Mouse (Mus musculus) embryonic facial prominence, embryonic 14.5 days (tissue): ENCODE measurements around the gene Dcakd. TPM values are rescaled to one million over a fixed set of nuclear protein-coding genes. Genes with fewer than 3 reads are reported as not detected.
A peak's percentile ranks its signal among the peaks of the same experiment; 100 is the strongest.
"Not testable (repeated sequence)": the region's sequence is repeated elsewhere in the genome, so short reads cannot be mapped to it uniquely, and the experiment has no call there.

Experiments used
- ATAC-seq: fragments of 200-750 bp; cut with Nextera tagmentation; 2 replicates; pipeline ENCODE4 v1.8.0; 2017; ENCODE audit warnings: low read depth, moderate number of reproducible peaks, moderate TSS enrichment
- DNase-seq: peaks from one replicate; pipeline ENCODE4 v3.0.0-alpha.2; 2015; ENCODE audit warnings: low spot score
- H3K27ac ChIP-seq: fragments of 300-500 bp; sonication (generic); replicated peaks from 2 replicates; pipeline ENCODE4 v1.5.1; 2014; ENCODE audit warnings: low read depth, mild to moderate bottlenecking, low read length, moderate library complexity
- H3K27me3 ChIP-seq: fragments of 300-500 bp; sonication (generic); replicated peaks from 2 replicates; pipeline ENCODE4 v1.6.1; 2014; ENCODE audit warnings: low read length; ENCODE audit not compliant: control insufficient read depth, insufficient read depth
- H3K36me3 ChIP-seq: fragments of 300-500 bp; sonication (generic); 2 replicates; pipeline ENCODE4 v1.6.1; 2014; ENCODE audit warnings: low read length, mixed read lengths; ENCODE audit not compliant: control insufficient read depth, insufficient read depth
- H3K4me1 ChIP-seq: fragments of 300-500 bp; sonication (generic); 2 replicates; pipeline ENCODE4 v1.6.1; 2014; ENCODE audit warnings: antibody characterized with exemption, low read length; ENCODE audit not compliant: control insufficient read depth, insufficient read depth
- H3K4me2 ChIP-seq: fragments of 300-500 bp; sonication (generic); 2 replicates; pipeline ENCODE4 v1.6.1; 2014; ENCODE audit warnings: low read depth, mild to moderate bottlenecking, low read length, moderate library complexity, mixed read lengths
- H3K4me3 ChIP-seq: fragments of 300-500 bp; sonication (generic); 2 replicates; pipeline ENCODE4 v1.5.1; 2014; ENCODE audit warnings: low read depth, mild to moderate bottlenecking, low read length
- H3K9ac ChIP-seq: fragments of 300-500 bp; sonication (generic); 2 replicates; pipeline ENCODE4 v1.6.1; 2014; ENCODE audit warnings: low read depth, mild to moderate bottlenecking, low read length, moderate library complexity, mixed read lengths
- H3K9me3 ChIP-seq: fragments of 300-500 bp; sonication (generic); 2 replicates; pipeline ENCODE4 v1.6.1; 2016; ENCODE audit warnings: low read length; ENCODE audit not compliant: control insufficient read depth
- WGBS: fragments of 180-500 bp; shearing (Covaris S2); extraction: QIAGEN DNeasy Blood & Tissue Kit; methylation state at CpG from one replicate; pipeline ENCODE4 v1.1.7; 2014; 5-methylcytosine and 5-hydroxymethylcytosine counted together
- polyA plus RNA-seq: library from polyadenylated mRNA; unstranded; fragments of >200 nt; fragmentation: Nextera tagmentation; extraction: Ambion mirVana; gene quantifications from 2 replicates; pipeline ENCODE4 v1.2.1, GENCODE M21; 2014

Dcakd gene
- polyA plus RNA-seq, 1 experiment from 2014 or later = 138 TPM

DNA sequence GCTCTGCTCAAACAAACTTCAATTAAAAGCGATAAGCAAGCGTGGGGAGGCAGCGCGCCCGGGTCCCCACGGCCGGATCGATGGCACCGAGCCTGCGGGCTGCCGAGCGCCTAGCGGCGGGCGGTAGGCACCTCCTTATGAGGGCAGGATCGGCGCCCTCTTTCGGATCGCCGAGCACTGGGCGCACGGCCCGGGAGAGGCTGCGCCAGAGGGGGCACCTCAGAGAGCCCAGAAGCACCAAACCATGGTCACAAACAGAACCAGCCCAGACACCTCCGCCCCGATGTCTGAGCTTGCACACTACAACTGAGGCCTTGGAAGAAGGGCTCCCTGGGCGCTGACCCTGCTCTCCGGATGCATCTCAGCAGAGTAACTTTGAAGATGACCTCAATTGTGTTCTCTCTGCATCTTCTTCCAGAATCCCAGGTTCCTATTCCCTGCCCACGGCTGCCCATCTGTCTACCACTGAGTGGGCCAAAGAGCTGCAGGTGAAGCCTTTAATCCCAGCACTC, 37.9 kb downstream of the Dcakd start:
- peak overlapping the region; percentile 47 for H3K4me3 ChIP-seq
- ATAC-seq = no peak
- H3K27ac ChIP-seq = no peak overlapping the region
- peak; percentile 38 for DNase-seq
- peak overlapping the region; percentile 76 for H3K4me2 ChIP-seq
- peaks cover 36% of the 10 kb centered on the region for H3K27me3 ChIP-seq
- H3K9ac ChIP-seq = peak overlapping the region; percentile 55
- H3K4me1 ChIP-seq = peaks cover 13% of the 10 kb centered on the region; the same call in 1 of the 2 replicates
- WGBS = 2% methylated on average over 23 of the region's 29 CpGs
- no peaks in the 10 kb centered on the region for H3K9me3 ChIP-seq
- peaks cover 17% of the 10 kb centered on the region for H3K36me3 ChIP-seq

DNA sequence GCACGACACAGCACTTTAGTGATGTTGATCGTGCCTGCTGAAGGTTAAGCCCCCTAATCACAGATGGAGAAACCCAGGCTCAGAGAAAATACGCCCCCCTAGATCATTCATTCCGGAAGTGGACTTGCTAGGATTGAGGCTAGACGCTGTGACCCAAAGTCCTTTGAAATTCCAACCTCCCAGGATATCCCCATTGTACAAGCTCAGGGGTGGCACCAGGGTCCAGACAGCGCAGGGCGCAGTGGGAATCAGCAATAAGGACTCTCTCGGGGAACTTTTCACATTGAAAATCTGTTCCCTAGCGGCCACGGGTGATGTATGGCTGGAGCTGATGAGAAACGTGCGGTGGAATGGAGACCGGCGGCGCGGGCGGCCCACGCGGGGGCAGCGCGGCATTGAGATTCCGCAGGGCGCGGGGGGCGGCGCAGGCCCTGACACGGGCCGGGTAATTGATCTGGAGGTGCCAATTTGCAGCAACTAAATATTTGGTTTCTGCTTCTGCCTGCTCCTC, 38.4 kb downstream of the Dcakd start:
- Histone ChIP-seq H3K27me3 (peaks cover 36% of the 10 kb centered on the region), H3K4me3 (peak overlapping the region; percentile 47), H3K27ac (no peak overlapping the region), H3K4me1 (peaks cover 13% of the 10 kb centered on the region; the same call in 1 of the 2 replicates), H3K36me3 (peaks cover 12% of the 10 kb centered on the region), H3K9ac (peak overlapping the region; percentile 55), H3K9me3 (no peaks in the 10 kb centered on the region), H3K4me2 (peak overlapping the region; percentile 76)
- ATAC-seq (no peak), DNase-seq (no peak)
- WGBS = 4% methylated on average over 27 of the region's 28 CpGs

DNA sequence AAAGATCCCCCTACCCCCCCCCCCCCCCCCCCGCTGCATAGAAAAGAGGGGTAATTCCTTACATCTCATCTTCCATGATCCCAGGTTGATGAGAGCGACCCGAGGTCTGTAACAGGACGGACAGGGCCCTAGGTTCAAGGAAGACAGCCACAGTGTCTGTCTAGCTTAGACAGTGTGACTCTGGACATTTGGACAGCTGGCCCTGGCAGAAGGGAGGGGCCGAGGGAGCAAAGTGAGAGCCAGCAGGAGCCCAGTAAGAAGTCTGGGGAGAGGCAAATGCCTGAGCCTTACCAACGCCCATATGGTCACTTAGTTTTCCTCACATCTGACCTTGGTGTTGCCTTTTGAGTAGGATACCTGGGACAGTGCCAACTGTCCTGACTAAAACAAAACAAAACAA, 43.0 kb downstream of the Dcakd start:
- DNase-seq (no peak), ATAC-seq (no peak)
- no peaks in the 10 kb centered on the region for H3K36me3 ChIP-seq
- H3K27ac ChIP-seq = no peak overlapping the region
- H3K4me2 ChIP-seq = no peak overlapping the region
- no peak overlapping the region for H3K9ac ChIP-seq
- peaks cover 17% of the 10 kb centered on the region for H3K27me3 ChIP-seq
- WGBS = 52% methylated on average over 5 of the region's 6 CpGs
- no peaks in the 10 kb centered on the region for H3K9me3 ChIP-seq
- no peak overlapping the region for H3K4me3 ChIP-seq
- peaks cover 6% of the 10 kb centered on the region; the same call in 1 of the 2 replicates for H3K4me1 ChIP-seq

DNA sequence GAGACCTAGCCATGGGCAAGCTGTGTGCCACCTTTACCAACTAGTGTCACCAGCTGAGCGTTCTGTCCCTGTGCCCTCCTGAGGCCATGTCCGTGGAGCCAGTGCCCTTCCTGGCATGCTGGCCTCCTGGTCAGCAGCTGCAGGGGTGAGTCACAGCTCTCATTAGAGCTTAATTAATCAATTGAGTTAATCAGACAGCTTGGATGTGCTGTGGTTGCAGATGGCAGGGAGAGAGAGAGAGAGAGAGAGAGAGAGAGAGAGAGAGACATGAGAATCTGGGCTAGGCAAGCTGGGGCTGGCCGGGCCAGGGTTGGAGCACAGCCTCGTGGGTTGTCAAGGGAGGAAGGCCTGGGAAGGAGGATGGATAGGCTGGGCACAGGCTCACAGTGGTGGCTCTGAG, 43.5 kb downstream of the Dcakd start:
- Histone ChIP-seq H3K4me2 (no peak overlapping the region), H3K27ac (no peak overlapping the region), H3K36me3 (no peaks in the 10 kb centered on the region), H3K4me1 (peaks cover under 1% of the 10 kb centered on the region; the same call in 1 of the 2 replicates), H3K9ac (no peak overlapping the region), H3K4me3 (no peak overlapping the region), H3K27me3 (peaks cover 12% of the 10 kb centered on the region), H3K9me3 (no peaks in the 10 kb centered on the region)
- DNase-seq = no peak
- 57% methylated on average over 4 of the region's 4 CpGs for WGBS
- ATAC-seq = no peak

DNA sequence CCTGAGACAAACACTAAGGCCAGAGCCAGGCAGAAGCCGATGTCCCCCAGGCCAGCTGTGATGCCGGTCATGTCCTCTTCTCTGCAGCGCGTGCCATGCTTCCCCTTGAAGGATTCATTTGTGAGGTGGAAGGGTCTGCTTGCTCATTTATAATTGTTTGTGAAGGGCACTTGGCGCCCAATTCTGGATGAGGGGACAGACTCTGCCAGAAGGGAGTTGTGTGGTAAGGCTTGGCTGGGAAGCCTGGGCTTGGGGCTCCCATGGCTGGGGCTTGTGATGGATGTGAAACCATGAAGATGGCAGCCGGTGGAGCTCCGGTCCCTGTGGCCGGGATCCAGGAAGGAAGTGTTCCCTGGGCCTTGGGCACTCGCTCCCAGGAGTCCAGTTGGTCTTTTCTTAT, 44.0 kb downstream of the Dcakd start:
- H3K27me3 ChIP-seq = peaks cover 7% of the 10 kb centered on the region
- no peak overlapping the region for H3K9ac ChIP-seq
- H3K27ac ChIP-seq = no peak overlapping the region
- no peak overlapping the region for H3K4me2 ChIP-seq
- 90% methylated on average over 9 of the region's 9 CpGs for WGBS
- ATAC-seq (no peak), DNase-seq (no peak)
- no peaks in the 10 kb centered on the region for H3K9me3 ChIP-seq
- no peak overlapping the region for H3K4me3 ChIP-seq
- no peaks in the 10 kb centered on the region for H3K4me1 ChIP-seq
- no peaks in the 10 kb centered on the region for H3K36me3 ChIP-seq

DNA sequence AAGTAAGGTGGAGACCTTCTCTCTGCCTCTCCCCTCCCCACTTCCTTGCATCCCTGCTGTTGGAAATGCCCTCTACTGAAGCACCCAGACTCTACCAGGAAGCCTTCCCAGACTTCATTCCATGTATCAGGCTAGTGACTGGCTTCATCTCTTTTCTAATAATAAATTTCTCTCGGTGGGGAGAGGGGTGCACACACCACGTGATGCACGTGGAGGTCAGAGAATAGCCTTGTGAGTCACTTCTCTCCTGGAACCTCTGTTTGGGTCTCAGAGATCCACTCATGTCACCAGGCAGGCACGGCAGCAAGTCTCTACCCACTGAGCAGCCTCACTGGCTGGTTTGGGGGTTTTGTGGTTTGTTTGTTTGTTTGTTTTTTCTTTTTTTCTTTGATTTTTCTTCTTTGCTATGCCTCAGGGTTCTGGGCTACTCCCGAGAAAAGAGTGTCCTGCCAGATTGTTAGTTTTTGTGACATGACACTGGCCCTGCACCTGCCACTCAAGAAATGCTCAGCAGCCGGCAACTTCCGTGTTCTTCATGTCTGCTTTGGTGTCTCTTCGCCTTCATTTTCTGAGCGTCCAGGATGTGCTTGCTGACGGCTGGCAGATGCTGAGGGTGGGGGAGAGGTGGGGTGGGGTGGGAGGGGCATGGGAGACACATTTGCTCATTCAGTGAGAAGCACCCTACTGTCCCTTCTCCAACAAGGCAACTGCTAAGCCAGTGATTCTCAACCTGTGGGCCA, 46.8 kb downstream of the Dcakd start:
- 58% methylated on average over 10 of the region's 10 CpGs for WGBS
- DNase-seq (no peak), ATAC-seq (no peak)
- no peak overlapping the region for H3K27ac ChIP-seq
- H3K4me3 ChIP-seq = no peak overlapping the region
- H3K4me1 ChIP-seq = no peaks in the 10 kb centered on the region
- no peak overlapping the region for H3K9ac ChIP-seq
- no peaks in the 10 kb centered on the region for H3K36me3 ChIP-seq
- H3K27me3 ChIP-seq = no peaks in the 10 kb centered on the region
- H3K9me3 ChIP-seq = no peaks in the 10 kb centered on the region
- no peak overlapping the region for H3K4me2 ChIP-seq

DNA sequence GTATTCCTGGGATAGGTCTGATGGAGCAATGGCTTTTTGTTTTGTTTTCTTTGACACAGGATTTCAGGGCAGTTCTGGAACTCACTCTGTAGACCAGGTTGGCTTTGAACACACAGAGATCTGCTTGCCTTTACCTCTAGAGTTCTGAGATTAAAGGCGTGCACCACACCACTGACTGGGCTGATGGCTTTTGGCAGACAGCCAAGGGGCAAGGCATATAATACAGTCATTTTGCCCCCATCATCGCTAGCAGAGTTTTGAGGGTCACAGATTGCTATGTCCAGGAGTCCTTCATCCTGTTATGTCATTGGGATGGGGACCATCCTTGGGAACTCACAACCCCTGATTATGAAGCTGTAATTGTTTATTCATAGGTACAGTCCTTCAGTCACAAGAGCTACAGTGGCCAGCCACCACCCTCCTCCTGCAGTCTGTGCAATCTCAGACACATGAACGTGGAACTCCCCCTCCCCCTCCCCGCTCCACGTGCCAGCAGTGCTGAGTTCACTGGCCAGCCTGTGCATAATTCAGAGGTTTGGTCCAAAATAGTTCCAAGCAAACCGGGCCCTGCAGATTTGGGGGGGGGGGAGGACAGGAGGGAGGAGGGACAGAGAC, 50.0 kb downstream of the Dcakd start:
- H3K4me2 ChIP-seq = no peak overlapping the region
- no peaks in the 10 kb centered on the region for H3K27me3 ChIP-seq
- H3K9ac ChIP-seq = no peak overlapping the region
- no peak overlapping the region for H3K4me3 ChIP-seq
- H3K4me1 ChIP-seq = no peaks in the 10 kb centered on the region
- no peak for ATAC-seq
- WGBS = 41% methylated on average over 6 of the region's 6 CpGs
- H3K9me3 ChIP-seq = no peaks in the 10 kb centered on the region
- no peak for DNase-seq
- H3K27ac ChIP-seq = no peak overlapping the region
- H3K36me3 ChIP-seq = no peaks in the 10 kb centered on the region

DNA sequence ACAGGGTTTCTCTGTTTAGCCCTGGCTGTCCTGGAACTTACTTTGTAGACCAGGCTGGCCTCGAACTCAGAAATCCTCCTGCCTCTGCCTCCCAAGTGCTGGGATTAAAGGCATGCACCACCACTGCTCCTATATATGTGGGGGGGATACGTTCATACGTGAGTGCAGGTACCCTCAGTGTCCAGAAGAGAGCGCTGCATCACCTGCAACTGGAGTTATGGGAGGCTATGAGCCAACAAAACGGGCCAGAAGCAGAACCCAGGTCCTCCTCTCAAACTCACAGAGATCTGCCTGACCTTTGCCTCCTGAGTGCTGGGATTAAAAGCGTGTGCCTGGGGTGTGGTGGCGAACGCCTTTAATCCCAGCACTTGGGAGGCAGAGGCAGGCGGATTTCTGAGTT, 52.2 kb downstream of the Dcakd start:
- H3K36me3 ChIP-seq, H3K4me2 ChIP-seq, H3K27me3 ChIP-seq, H3K4me3 ChIP-seq, H3K9ac ChIP-seq, H3K27ac ChIP-seq, DNase-seq, ATAC-seq, H3K9me3 ChIP-seq: not testable (repeated sequence)
- peaks cover 13% of the 10 kb centered on the region for H3K4me1 ChIP-seq
- WGBS = 80% methylated on average over 9 of the region's 9 CpGs
